Mouse (Mus musculus) embryo, embryonic 11 days (tissue): ENCODE measurements around the gene Zfp13.
"Not testable (repeated sequence)": the region's sequence is repeated elsewhere in the genome, so short reads cannot be mapped to it uniquely, and the experiment has no call there.

Experiments
- DNase-seq: peaks from one replicate; pipeline ENCODE4 v3.0.0-alpha.2; 2015

The Zfp13 gene

DNA sequence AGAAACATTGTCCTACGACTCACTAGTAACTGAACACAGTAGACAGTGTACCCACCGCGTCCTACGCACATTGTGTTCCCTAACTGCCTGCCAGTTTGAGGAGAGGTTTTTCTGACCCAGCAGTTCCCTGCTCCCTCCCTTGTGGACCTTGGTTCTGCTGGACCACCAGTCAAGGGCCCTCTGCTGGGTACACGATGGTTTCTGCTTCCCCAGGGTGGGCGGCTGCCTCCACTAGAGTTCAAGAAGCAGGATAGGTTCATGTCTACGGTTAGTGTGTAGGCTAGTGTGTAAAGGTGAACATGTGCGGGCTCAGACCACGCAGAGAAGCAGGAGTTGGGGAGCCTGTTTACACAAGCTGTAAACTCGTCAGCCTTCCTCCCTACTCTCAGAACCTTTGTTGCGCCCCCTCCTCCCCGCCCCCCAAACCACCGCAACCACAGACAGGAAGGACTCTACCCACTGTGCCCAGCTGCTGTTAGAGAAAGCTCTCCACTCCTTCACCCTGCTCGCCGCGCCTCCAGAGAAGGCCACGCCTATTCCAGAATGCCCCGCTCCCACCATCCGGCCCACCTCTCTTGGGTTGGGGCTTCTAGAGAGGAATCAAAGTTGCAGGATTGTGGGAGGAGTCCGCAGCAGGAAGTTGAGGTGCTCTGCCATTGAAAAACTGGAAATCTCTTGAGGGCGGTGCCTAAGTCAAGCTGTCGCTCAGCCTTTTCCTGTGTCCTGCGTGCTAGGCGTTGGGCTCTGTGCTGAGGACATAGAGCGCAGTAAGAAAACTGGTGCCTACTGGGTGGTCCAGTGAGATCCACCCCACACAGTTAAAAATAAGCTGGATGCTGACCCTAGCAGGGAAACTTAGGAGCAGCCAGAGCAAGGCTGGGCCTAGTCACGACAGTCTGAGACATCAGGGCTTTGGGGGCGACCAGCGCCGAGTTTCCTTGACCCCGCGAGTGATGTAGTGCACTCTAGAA lies at the start of gene Zfp13:
Gene Zfp13 (minus strand): TSS at position 906 of the 971 bp plus-strand sequence.
- DNase-seq: peak; percentile 94

DNA sequence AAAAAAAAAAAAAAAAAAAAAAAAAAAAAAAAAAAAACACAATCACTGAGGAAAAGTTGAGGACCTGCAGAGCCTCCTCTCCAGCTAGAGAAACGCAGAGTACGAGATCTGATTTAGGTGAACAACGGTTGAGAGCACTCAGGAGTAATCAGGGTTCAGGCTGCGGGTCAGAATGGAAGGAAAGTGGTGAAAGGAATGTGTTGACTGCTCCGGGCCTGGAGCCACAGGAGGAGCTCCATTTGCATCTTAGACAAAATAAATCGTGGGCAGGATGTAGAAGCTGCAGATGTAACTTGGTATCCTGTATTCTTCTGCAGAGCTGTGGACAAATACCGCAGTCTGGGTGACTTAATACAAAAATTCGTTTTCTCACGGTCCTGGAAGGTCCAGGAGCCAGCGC lies 46.6 kb upstream of the Zfp13 start:
- DNase-seq: no peak

DNA sequence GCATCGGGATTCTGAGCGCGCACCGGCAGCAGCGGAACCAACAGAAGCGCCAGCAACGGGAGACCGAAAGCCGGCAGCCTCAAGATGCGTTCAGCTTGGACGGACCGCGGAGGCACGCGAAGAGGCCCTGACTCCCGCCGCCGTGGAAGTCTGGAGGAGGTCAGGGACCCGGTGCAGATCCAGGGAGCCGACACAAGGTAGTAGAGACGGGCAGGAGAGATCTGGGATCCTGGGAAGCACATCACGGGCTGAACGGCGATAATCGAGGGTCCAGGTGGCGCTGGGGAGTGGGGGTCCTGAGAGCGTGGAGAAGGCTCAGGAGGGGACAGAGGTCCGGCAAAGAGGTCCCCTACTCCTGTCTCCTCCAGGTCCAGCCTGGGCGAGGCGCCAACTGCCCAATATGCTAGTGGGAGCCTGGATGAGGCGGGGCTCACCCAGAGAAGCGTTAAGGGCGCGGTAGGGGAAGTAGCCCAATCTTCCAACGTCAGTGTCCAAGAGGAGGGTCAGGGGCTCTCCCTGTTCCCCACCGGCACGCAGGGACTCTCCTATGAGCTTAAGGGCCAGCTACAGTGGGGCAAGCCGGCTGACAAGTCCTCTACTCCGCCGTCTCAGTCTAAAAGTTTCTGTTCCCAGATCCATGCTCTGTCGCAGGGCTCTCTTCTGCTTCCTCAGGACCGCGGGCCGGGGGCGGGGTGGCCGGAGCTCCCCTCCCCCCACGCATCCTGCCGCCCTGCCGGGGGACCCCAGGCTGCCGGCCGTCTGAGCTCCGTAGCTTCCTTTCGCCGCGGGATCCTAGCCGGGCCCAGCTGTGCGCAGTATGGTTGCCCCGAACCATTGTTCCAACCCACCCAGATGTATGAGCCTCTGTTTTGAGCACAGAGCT lies 45.6 kb upstream of the Zfp13 start, which contains the start of gene Mmp25:
Gene Mmp25 (minus strand): TSS at position 665 of the 883 bp plus-strand sequence.
- peak; percentile 56 for DNase-seq

DNA sequence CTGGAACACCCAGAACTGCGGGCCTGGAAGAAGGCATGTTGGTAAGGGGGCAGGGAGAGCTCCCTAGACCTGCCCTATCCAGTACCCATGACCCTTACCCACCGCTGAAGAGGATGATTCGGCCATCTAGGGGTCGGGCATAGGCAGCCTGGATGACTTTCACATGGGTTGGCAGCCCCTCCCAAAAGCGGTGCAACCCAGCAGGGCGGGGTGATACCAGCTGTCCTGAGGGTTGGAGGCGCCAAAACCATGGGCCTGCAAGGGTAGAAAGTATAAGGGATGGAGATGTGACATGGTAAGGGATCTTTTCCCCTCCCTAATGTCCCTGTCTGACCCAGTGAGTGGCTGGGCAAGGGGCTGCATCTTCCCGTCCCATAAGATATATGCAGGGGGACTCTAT lies 32.0 kb upstream of the Zfp13 start:
- DNase-seq: no peak

DNA sequence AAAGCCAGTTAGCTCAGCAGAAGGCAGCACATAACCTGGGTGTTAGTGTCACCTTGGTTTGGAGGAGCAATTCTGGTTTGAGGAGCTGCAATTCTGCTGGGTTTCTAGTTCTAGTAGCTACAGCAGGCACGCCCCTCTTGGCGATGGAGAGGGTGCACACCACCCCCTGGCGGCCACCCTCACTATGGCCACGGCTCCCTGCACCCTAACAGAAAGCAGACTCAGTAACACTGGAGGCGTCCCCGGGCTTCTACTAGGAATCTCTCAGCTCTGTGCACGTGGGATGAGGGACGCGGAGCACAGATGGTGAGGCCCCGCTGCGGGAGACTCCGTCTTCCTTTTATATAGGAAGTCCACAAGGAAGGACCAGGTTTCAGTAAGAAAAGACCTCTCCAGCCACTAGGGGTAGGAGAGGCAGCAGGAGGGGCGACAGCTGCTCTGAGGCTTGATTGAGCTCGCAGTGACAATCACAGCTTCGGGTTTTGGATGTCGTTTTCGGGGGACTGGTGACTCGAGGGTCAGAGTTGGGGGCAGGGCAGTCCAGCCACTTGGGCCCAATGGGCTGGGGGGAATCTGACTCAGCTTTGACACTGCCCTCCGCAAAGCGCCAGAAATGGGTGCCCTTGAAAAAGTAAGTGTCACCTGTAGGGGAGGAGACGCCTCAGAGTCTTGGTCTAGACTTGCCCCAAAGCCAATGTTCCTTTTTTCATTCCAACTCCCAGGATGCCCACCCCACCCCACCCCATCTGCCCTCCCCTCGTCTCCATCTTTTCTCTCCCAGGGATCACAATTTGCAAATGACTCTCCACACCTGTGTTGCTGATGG lies 31.1 kb upstream of the Zfp13 start:
- DNase-seq: peak; percentile 80

DNA sequence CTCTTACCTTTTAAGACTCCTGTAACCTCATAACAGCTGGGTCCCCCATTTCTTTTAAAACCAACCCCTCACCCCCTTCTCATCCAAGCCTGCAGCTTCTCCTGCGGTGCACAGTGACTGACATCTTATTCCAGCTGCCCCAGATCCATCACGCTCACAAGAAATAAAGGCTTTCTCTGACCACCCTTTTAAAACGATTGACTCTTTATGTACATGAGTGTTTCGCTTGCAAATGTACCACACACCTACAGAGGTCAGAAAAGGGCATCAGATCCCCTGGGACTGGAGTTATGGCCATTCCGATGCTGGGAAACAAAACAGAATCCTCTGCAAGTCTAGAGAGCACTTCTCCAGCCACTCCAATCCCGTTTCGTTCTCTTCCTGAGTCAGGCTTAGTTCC lies 28.5 kb upstream of the Zfp13 start:
- no peak for DNase-seq

DNA sequence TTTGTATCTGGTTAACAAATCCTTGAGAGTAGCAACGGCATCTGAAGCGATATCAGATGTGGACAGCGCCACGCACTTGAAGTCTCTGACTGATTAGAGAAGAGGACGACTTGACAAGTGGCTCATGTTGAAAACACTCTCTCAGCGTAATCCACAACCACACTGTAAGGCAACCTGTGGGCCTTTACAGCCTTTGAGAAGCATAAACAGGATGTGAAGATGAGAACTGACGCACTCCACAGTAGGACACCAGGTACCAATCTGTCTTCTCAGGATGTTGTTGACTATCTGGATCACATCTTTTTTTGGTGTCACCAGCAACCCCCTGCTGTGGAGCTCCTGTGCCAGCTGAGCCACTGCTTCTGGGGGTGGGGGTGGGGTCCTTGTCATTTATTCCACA lies 21.1 kb upstream of the Zfp13 start:
- DNase-seq: no peak

DNA sequence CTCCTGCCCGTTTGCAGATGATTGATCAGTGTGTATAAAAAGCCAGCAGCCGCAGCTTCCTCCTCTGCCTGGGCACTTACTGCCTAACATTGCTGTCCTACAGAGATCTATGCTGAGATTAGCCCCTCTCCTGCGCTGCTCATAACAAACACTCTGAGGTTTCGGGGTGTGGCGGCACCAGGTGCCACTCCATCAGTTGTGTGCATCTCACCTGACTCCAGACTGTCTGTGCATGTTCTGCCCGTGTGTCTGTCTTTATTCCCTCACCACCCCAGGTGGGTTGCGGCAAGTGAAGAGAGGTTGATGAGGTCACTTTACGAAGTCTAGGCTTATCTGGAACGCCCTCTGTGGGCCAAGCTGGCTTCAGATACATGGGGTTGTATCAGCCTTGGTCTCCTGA lies 17.8 kb upstream of the Zfp13 start:
- no peak for DNase-seq

DNA sequence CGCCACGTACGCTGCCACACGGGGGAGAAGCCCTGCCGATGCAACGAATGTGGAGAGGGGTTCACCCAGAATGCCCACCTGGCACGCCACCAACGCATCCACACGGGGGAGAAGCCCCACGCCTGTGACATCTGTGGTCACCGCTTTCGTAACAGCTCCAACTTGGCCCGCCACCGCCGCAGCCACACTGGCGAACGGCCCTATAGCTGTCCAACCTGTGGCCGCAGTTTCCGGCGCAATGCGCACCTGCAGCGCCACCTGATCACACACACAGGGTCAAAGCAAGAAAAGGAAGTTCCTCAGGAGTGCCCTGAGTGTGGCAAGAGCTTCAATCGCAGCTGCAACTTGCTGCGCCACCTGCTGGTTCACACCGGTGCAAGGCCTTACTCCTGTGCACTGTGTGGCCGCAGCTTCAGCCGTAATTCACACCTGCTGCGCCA lies 11.1 kb upstream of the Zfp13 start:
- peak; percentile 62 for DNase-seq

DNA sequence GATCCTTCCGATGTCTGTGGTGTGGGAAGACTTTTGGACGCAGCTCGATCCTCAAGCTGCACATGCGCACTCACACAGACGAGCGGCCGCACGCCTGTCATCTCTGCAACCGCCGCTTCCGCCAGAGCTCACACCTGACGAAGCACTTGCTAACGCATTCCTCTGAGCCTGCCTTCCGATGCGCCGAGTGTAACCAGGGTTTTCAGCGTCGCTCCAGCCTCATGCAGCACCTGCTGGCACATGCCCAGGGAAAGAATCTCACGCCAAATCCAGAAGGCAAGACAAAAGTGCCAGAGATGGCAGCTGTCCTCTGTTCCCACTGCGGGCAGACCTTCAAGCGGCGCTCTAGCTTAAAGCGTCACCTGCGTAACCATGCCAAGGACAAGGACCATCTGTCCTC lies 10.3 kb upstream of the Zfp13 start:
- no peak for DNase-seq

DNA sequence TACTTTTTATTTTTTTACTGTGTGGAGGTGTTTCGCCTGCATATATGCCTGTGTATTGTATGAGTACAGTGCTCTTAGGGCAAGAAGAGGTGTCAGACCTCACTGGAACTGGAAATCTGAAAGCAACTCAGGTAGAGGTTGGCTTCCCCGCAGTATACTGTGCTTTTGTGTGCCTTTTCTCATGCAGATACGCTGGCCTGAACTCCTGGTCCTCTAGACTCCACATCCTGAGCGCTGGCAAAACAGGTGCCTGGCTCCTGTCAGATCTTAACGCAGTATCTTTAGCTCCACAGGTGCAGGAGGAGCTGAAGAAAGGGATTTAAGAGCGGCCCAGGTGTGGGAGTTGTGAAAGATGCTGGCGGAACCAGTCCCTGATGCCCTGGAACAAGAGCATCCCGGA lies 5.9 kb upstream of the Zfp13 start:
- no peak for DNase-seq

DNA sequence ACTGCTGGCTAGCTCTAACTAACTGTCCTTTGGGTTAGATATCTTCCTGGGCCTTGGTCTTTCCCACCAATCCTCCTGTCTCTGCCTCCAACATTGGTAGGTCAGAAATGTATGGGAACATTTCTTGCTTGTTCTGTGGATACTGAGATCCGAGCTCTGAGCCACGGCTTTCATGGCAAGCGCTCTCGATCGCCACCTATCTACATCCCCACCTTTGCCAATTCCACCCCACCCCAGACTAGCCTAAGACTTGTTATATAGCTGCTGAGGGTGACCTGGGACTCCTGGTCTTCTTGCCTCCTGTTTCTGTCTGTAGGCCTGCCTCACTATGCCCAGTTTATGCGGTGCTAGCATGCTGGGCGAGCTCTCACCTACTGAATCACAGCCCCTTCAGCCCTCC lies 5.1 kb upstream of the Zfp13 start:
- DNase-seq: no peak

DNA sequence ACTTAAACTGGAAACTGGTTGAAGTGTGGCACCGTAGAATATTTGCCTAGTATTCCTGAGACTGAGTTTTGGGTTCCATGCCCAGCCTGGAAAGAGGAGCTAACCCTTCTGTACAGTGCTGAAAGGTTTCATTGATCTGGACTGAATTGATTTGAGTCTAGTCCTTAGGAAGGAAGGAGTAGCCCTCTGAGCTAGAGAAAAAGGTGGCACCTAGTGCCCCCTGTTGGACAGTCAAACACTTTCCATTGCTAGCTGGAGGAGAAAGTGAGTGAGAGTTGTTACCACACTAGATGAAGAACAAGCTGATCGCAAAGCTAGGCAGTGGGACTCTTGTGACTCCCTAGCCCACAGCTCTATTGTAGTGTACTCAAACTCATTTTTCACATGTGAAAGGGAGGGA lies 4.3 kb upstream of the Zfp13 start:
- peak; percentile 50 for DNase-seq

DNA sequence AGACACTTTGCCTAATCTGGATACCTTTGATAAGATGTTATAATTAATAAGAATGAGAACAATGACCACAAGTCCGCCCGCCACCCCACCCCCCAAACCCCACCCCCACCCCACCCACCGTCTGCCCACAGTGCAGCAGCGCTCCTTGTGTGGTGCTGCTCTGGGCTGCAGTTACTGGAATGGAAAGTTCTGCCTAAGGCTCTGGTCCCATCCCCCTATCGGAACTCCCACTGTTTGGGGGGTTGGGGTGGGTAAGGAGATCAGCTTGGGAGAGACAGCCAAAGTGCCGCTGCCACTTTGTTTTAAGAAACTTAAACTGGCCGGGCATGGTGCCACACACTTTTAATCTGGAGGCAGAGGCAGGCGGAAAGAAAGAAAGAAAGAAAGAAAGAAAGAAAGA lies 3.8 kb upstream of the Zfp13 start:
- no peak for DNase-seq

DNA sequence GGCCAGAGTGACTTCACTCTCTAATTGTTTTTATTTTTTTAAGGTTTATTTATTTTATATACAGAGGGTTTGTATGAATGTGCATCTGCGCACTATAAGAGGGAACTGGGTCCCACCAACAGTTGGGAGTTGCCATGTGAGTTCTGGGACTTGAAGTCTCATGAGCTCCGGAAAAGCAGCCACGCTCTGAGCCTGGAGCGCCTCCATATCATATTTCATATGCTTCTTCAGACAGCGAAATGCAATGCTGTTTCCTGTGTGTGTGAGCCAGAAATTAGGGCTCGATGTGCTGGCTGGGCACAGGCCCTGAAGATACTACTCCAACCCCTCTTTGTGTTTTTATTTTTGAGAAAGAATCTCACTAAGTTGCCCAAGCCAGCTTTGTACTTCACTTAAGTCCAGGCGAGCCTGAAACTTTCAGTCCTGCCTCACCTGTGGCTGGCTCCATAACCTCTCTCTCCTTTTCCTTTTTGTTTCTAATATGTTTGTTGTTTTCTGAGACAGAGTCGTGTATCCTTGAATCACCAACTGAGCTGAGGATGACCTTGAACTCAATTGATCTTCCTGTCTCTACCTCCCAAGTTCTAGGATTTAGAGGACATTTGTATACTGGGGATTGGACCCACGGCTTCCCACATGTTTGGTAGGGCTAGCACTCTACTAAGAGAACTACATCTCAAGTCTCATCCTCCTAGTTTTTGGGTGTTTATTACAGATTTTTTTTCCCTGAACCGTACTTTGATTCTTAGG lies 2.7 kb upstream of the Zfp13 start:
- DNase-seq: peak; percentile 34

DNA sequence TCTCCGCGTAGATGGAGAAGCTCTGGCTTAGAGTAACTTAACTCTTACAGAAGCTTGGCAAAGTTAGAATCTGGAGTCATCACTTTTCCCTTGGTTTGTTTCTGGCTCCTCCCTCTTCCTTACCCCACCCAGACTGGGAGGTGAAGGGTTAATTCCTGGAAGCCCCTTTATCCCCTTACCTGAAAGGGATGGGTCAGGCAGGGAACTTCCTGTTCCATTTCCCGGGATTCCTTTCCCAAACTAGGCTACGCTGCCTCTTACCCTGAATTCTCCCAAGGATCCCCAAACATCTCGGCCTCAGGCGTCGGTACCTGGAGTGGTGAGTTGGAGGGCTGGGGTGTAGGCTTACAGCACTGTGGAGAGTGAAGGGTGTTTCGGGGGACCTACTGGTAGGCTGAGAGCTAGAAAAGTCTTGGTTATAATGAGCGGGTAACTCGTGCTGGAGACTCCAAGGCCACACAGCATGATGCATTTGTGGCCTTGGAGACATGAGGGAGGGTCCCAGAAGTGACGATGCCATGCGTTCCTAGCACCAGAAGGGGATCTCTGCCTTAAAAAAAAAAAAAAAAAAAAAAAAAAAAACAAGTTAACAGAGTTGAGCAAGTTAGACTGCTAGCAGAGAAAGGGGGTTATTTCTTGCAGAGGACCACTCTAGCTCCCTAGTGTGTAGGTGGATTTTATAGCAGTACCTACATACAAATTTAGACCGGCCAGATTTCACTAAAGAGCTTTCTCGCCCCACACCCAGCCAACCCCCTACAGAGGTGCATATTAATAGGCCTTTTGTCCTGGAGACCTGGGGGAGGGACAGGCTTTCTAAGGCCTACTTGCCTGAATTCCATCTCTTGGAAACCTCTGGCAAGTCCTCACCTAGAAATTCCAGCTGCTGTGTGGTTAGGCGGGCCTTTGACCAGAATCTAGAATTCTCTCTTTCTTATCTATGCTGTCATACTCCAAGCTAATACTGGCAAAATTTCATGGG lies 1.6 kb upstream of the Zfp13 start, which contains the start of gene Zscan10:
Gene Zscan10 (plus strand): TSS at position 216 of the 982 bp plus-strand sequence.
- DNase-seq: no peak

DNA sequence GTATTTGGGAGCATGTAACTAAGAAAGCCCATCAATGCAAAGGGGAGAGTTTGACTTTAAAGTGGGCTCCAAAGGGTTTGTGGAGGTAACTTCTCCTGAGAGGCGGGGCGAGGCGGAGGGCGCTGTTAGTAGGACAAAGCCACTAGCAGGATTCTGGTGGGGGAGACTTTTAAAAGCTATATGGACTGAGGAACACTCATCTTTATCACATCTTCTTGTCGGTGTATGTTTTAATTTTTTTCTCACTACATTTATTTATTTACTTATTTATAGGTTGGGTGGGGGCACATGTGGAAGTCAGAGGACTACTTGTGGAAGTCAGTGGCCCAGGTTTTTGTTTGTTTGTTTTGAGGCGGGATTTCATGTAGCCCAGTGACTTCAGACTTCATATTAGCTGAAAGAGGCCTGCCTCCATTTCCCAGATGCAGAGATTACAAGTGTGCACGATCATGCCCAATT lies 347 bp upstream of the Zfp13 start:
- peak; percentile 41 for DNase-seq

DNA sequence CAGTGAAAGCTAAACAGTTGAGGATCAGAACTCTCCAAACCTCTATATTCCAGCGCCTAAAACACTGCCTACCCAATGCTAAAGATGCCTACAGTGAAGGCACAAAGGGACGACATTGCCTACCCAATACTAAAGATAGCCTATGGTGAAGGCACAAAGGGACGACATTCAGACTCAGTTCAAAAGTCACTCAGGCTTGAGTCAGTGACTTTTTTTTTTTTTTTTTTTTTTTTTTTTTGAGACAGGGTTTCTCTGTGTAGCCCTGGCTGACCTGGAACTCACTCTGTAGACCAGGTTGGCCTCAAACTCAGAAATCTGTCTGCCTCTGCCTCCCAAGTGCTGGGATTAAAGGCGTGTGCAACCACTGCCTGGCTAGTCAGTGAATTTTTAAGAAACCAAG lies 4.1 kb downstream of the Zfp13 start:
- not testable (repeated sequence) for DNase-seq

DNA sequence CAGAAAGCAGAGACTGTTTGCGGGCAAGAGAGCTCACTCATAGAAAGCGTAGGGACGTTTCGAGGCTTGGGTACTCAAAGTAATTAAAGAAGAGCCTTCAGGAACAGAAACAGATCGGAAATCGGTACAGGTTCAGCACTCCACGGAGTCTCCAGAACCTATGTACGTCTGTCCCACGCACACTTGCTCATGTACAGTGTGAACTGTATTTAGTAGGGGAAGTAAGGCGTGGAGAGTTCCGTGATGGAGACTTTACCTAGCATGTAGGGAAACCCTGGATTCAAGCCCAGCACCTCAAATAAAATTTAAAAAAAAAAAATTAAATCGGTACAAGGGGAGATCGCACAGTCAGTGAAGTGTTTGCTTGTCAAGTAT lies 6.4 kb downstream of the Zfp13 start:
- DNase-seq: no peak

DNA sequence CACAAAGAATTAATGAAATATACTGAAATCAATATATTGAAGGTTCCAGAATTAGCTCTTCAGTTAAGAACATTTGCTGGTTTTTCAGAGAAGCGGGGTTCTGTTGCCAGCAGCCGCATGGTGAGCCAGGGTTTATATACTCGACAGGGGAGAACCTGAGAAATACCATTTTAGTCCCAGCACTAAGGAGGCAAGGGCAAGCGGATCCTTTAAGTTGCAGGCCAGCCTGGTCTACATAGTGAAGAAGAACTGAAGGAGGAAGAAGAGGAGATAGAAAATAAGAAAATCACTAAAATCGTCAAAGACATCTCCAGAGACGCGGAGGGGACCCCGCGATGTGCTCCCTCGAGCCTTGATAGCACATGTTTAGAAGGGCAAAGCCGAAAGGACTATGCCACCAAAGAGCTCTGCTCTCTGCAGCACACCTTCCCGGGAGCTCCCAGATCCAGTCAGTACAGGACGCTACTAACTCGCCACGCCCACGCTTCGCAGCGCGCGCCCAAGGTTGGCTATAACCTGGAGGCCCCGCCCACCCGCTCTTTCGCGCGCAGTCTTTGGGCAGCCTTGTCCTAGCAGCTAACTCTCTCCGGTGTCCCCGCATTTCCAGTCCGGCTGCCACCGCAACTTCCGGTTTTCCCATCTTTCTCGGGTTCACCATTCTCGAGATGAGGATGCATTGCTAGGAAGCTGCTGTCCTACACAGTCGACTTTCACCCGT lies 6.9 kb downstream of the Zfp13 start:
- peak; percentile 99 for DNase-seq
